Mouse (Mus musculus) ES-E14 (cell line): ENCODE results near the gene Zfp668.

Source experiments
- MAFK ChIP-seq: IDR thresholded peaks from 2 replicates; pipeline ENCODE4 v1.6.1; 2014; ENCODE audit warnings: mild to moderate bottlenecking, low read depth, low read length, inconsistent platforms; ENCODE audit not compliant: insufficient read depth
- ZC3H11A ChIP-seq: IDR thresholded peaks from 2 replicates; pipeline ENCODE4 v1.6.1; 2012; ENCODE audit warnings: low read depth, mild to moderate bottlenecking, inconsistent platforms, low read length, borderline replicate concordance

DNA sequence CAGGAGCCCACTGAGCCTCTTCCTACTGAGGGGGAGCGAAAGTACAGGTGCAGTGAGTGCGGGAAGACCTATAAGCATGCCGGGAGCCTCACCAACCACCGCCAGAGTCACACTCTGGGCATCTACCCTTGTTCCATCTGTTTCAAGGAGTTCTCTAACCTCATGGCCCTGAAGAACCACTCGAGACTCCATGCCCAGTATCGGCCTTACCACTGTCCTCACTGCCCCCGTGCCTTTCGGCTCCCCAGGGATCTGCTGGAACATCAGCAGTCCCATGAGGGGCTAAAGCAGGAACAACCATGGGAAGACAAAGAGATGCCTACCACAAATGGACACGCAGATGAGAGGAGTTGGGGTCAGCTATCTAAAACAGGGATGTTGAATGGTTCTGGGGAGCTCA, 2.7 kb upstream of the Zfp668 start:
- TF ChIP-seq ZC3H11A = no peak
- no peak for TF ChIP-seq MAFK
